Mouse (Mus musculus) erythroblast, embryonic 14.5 days (primary cell): Measurements from ENCODE around the gene Lrit3.

Source experiments
- GATA1 ChIP-seq: IDR thresholded peaks from 2 replicates; pipeline ENCODE4 v1.6.1; 2012; ENCODE audit warnings: low read length, inconsistent platforms, mixed read lengths
- TAL1 ChIP-seq: IDR thresholded peaks from 3 replicates; pipeline ENCODE4 v1.6.1; 2012; ENCODE audit warnings: low read length, inconsistent platforms, mixed read lengths

- no peak for TF ChIP-seq GATA1
- TF ChIP-seq TAL1 = no peak
These were observed 42.0 kb upstream of the Lrit3 start for GRCm38 (mm10) chr3:129845868-129846267.
